Mouse (Mus musculus) erythroblast, embryonic 14.5 days (primary cell): ENCODE measurements around the gene Zscan12.

Experiments used
- GATA1 ChIP-seq: IDR thresholded peaks from 2 replicates; pipeline ENCODE4 v1.6.1; 2012; ENCODE audit warnings: low read length, inconsistent platforms, mixed read lengths
- TAL1 ChIP-seq: IDR thresholded peaks from 3 replicates; pipeline ENCODE4 v1.6.1; 2012; ENCODE audit warnings: low read length, inconsistent platforms, mixed read lengths

GRCm38 (mm10) chr13:21418865-21419264 is 56.2 kb downstream of the Zscan12 start:
- peak; percentile 92 for TF ChIP-seq TAL1
- peak; percentile 96 for TF ChIP-seq GATA1
